Mouse (Mus musculus): ENCODE data around the gene Myzap. TPM values are rescaled to one million over a fixed set of nuclear protein-coding genes. Genes with fewer than 3 reads are reported as not detected.
A peak's percentile ranks its signal among the peaks of the same experiment; 100 is the strongest.

The Myzap gene
- total RNA-seq, 2 experiments from 2014 or later: 1.8 to 1.9 TPM

DNA sequence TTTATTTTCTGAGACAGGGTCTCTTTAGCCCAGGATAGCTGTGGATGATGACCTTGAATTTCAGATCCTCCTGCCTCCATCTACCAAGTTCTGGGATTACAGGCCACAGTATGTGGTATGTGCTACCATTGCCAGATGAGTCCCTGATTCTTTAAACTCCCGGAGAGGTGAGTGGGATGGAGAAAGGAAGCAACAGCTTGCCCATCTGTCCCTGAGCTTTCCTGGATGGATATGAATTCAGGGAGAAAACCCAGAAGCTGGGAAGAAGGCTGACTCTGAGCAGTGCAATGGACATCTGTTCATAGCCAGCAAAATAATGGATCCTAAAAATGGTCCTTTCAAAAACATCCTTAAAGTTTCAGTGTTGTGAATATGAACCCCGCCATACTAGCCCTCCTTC is 57.1 kb downstream of the Myzap start:
- no peak for TF ChIP-seq CTCF (IDR thresholded peaks at IDR 0.05)
- DNase-seq (ENCODE audit: extremely low spot score in 1 of 2, low spot score in 2 of 2): peak in 1 of 2 experiments; percentile 15
- Histone ChIP-seq H3K4me3 (no peak overlapping the region), H3K27ac (no peak overlapping the region)
- intact Hi-C loops (cut with DNase I): loop anchor here (10.0 kb wide), 1 partner anchor 320 kb away; the partner anchor contains the start of gene Aldh1a2

DNA sequence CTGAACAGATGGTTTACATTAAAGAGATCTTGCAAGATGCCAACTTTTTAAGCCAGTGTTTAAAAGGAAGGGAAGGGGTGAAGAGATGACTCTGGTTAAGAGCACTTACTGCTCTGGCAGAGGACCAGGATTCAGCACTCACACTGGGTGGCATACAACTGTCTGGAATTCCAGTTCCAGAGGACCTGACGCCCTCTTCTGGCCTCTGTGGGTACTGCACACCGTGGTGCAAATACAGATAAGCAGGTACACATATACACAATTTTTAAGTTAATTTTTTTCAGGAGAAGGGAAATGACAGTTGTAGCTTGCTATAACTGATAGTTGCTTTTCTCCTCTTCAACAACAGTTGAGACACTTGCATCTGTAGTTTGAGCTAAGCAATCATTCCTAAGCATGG is 62.2 kb downstream of the Myzap start:
- TF ChIP-seq CTCF (IDR thresholded peaks at IDR 0.05): no peak; the same call in 1 of the 2 replicates
- Histone ChIP-seq H3K27ac (no peak overlapping the region), H3K4me3 (no peak overlapping the region)
- intact Hi-C loops (cut with DNase I): loop anchor here (10.0 kb wide), 1 partner anchor 315 kb away; the partner anchor contains the start of gene Aldh1a2
- DNase-seq (ENCODE audit: extremely low spot score in 1 of 2, low spot score in 2 of 2): no peak

DNA sequence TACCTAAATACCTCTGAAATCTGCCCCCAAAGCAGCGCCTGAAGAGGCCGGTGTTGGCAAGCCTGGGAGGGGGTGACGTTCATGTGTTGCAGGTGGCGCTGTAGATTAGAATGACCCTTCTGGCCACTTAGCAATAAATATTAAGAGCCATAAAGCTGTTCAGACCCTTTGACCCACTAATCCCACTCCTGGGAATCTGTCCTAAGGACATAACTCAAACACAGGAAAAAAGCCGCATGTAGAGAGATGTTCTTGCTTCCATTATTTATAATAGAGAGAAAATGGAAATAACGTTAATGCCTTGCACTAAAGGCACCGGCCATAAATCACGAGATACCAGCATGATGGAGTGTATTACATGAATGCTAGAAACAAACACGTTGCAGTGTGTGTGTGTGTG is 64.7 kb downstream of the Myzap start:
- no peak overlapping the region for H3K4me3 ChIP-seq
- H3K27ac ChIP-seq: no peak overlapping the region
- no peak for DNase-seq (ENCODE audit: extremely low spot score in 1 of 2, low spot score in 2 of 2)
- intact Hi-C loops (cut with DNase I): no loop called here
- TF ChIP-seq CTCF (IDR thresholded peaks at IDR 0.05): no peak

DNA sequence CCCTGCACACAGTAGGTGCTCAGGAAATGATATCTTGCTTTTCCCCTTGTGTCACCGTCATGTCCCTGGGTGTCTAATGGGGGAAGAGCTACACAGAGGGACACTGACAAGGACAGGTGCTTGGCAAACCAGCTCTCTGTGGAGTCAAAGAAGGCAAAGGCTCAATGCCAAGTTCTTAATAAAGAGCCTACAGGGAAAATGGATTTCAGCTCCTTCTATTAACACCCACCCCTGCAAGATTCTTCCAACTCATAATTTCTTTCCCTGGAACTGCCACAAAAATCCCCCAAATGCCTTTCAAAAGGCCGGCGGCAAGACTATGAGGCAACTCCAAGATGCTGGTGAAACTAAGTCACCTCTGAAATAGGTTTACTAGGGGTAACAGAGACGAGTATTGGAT is 68.3 kb downstream of the Myzap start:
- intact Hi-C loops (cut with DNase I): no loop called here
- TF ChIP-seq CTCF (IDR thresholded peaks at IDR 0.05): no peak
- no peak for DNase-seq (ENCODE audit: extremely low spot score in 1 of 2, low spot score in 2 of 2)
- no peak overlapping the region for H3K27ac ChIP-seq
- no peak overlapping the region for H3K4me3 ChIP-seq

DNA sequence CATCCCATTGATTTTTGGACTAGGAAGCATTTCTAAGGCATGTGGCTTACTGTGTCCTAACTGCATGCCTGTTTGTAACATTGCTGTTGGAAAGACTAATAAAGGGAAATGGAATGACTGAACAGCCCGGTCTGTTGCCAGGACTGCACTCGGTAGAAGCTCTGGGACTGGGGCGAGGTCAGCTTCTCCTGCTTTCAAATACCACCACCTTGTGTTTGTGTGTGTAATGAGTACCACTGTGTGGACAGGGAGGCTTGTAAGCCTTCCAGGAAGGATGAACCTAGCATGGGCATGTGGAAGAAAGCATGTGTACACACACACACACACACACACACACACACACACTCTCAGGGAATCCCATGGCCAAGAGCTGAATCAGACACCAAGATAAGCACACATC is 72.3 kb downstream of the Myzap start:
- no peak overlapping the region for H3K27ac ChIP-seq
- no peak for DNase-seq (ENCODE audit: extremely low spot score in 1 of 2, low spot score in 2 of 2)
- no peak for TF ChIP-seq CTCF (IDR thresholded peaks at IDR 0.05)
- no peak overlapping the region for H3K4me3 ChIP-seq
- intact Hi-C loops (cut with DNase I): no loop called here

DNA sequence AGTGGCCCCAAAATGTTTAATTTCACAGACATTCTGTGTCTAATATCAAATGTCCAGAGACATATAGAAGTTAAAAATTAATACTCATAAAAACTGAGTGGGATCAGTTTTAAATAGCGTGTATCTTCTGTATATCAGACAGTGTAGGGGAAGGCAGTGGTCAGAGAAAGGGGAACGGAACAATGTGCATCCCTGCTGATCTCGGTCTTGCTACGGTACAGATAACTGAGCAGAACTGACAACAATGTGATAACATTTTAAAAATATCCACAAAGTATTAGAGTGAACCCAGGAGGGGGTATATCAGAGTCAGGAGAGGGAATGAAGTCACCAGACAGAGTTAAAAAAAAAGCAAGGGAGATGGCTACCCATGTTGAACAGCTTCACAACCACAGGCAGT is 74.7 kb downstream of the Myzap start:
- H3K27ac ChIP-seq: no peak overlapping the region
- no peak for DNase-seq (ENCODE audit: extremely low spot score in 1 of 2, low spot score in 2 of 2)
- no peak overlapping the region for H3K4me3 ChIP-seq
- no peak for TF ChIP-seq CTCF (IDR thresholded peaks at IDR 0.05)
- intact Hi-C loops (cut with DNase I): no loop called here

DNA sequence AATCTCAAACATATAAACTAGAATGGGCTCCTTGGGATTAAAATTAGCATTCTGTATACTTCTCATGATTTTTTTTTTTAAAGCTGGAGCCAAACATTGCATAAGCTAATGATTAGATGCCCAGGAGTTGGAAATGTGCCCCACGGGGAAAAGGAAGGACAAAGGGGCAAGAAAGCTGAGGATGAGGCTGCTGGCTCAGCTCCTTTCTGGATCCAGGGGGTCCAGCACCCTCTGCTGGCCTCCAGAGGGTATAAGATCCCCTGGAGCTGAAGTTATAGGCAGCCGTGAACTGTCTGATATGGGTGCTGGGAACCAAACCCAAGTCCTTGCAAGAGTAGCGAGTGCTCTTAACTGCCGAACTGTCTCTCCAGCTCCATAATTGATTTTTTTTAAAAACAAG is 76.3 kb downstream of the Myzap start:
- intact Hi-C loops (cut with DNase I): no loop called here

DNA sequence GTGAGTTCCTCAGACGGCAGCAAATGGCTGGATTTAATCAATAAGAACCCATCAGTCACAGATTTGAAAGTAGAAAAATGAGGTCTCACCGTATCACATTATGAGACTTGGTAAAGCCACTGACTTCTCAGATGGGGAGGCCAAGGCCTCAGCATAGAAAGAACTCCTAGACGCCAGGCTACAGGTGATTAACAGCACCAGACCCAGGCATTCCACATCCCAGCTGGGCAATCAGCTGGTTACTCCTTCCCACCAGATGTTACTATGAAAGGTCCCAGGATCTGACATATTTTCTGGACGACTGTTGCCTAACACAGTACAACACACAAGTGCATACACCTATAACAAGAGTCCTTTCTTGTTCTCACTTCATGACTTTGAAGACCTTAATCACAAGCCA is 78.6 kb downstream of the Myzap start:
- H3K27ac ChIP-seq: no peak overlapping the region
- TF ChIP-seq CTCF (IDR thresholded peaks at IDR 0.05): no peak
- H3K4me3 ChIP-seq: no peak overlapping the region
- intact Hi-C loops (cut with DNase I): no loop called here
- no peak for DNase-seq (ENCODE audit: extremely low spot score in 1 of 2, low spot score in 2 of 2)

More for the DNA sequence above, 76.3 kb downstream of the Myzap start:
- H3K27ac ChIP-seq: no peak overlapping the region
- no peak; the same call in 1 of the 2 replicates for TF ChIP-seq CTCF (IDR thresholded peaks at IDR 0.05)
- DNase-seq (ENCODE audit: extremely low spot score in 1 of 2, low spot score in 2 of 2): no peak
- no peak overlapping the region for H3K4me3 ChIP-seq

DNA sequence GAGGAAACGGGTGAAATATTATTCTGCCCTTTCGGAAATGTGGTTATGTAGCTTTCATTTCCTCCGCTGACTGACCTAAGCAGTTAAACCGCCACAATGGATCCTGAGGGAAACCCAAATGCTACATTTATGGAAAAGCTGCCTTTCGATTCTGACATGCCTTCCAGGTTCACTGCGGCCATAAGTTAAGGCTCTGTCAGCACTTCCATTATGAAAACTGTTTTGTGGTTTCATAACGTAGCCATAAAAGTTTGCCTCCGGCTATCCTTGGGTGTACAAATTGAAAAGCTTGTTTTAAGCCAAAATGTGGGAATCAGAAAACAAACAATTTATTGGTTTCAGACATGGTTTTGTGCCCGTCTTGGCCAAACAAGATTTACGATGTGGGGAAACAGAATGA is 79.3 kb downstream of the Myzap start:
- intact Hi-C loops (cut with DNase I): no loop called here
- no peak for TF ChIP-seq CTCF (IDR thresholded peaks at IDR 0.05)
- H3K4me3 ChIP-seq: no peak overlapping the region
- H3K27ac ChIP-seq: no peak overlapping the region
- DNase-seq (ENCODE audit: extremely low spot score in 1 of 2, low spot score in 2 of 2): no peak

DNA sequence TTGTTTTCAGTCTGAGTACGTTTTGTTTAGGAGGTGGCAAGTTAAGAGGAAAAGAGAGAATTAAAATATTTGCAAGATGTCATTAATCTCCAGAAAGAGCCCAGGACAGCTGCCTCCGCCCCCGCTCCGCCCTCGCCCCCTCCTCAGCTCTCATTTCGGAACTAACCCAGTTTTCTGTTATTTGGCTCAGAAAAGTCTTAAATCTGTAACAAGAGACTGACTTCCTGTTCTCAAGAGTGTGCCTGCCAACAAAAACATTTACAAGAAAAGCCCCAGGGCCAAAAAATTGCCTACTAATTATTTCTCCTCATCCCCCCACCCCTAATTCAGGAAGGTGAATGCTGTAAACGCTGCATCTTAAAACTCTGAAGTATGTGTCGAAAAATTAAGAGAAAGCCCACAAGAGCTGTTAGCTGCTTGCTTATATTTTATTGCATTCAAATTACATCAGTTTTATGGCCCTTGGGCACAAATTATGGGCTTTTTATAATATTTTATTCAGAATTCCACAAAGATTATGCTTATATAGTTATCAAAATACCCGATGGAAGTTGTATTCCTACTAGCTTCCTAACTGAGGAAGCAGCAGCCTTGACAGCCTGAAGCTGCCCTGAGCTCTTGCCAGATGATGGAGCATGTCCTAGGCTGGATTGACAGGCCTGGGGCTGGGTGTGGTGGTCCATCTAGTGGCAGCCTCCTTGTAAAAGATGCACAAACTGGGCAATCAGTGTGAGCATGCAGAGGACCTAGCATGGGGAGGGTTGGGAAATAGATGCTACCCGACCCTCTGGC is 93.6 kb downstream of the Myzap start:
- DNase-seq (ENCODE audit: extremely low spot score in 1 of 2, low spot score in 2 of 2): no peak
- H3K27ac ChIP-seq: no peak overlapping the region
- intact Hi-C loops (cut with DNase I): no loop called here
- H3K4me3 ChIP-seq: no peak overlapping the region
- no peak for TF ChIP-seq CTCF (IDR thresholded peaks at IDR 0.05)

DNA sequence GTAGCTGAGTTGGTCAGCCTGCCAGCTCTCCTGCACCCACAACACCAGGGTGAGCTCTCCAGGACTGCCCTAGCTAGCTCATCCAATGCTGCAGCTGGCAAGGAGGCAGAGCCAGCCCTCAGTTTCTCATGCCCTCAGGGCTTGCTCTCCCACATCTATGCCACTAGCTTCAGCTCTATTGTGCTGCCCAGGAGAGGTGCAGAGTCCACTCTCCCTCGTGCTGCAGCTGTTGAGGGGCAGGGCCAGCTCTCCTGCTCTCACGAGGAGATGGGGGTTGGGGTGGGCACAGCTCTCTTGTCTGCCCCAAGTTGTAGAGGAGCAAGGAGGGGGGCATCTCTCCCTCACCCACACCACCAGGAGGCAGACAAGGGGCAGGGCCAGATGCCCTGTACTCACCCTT is 95.5 kb downstream of the Myzap start:
- intact Hi-C loops (cut with DNase I): no loop called here
- TF ChIP-seq CTCF (IDR thresholded peaks at IDR 0.05): no peak
- no peak for DNase-seq (ENCODE audit: extremely low spot score in 1 of 2, low spot score in 2 of 2)
- Histone ChIP-seq H3K27ac (no peak overlapping the region), H3K4me3 (no peak overlapping the region)

DNA sequence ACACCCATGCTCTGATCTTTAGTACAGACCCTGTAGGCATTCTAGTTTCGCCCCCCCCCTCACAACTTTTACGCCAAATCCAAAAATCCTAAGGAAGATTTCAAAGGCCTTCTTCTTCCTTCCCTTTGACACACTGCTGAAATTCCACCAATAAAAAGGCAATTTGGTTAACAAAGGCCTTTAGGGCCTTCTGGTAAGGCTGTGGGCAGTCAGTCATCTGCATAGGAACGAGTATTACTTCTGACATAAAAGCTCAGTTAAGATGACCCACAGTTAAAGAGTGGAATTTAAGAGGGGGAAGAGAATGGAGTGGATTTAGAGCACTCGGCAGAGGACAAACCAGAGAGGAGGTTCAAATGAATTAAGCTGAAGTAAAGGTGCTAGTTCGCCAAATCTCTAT is 98.4 kb downstream of the Myzap start:
- H3K4me3 ChIP-seq: no peak overlapping the region
- intact Hi-C loops (cut with DNase I): no loop called here
- TF ChIP-seq CTCF (IDR thresholded peaks at IDR 0.05): no peak

More for the DNA sequence above, 98.4 kb downstream of the Myzap start:
- DNase-seq (ENCODE audit: extremely low spot score in 1 of 2, low spot score in 2 of 2): no peak
- H3K27ac ChIP-seq: no peak overlapping the region
